Mouse (Mus musculus) fat pad, adult 2 months (tissue): ENCODE results near the gene Ofd1.

Experiments
- DNase-seq: peaks from one replicate; pipeline ENCODE4 v3.0.0-alpha.2; 2011; ENCODE audit warnings: low read depth, low spot score; ENCODE audit errors: extremely low read depth

Ofd1 gene

GRCm38 (mm10) chrX:166440616-166441063 is at the start of gene Ofd1:
Gene Ofd1, minus strand, starts transcription at chrX:166440704.
- DNase-seq: peak; percentile 8

- no peak for DNase-seq
Observed at GRCm38 (mm10) chrX:166479365-166479983, 39.0 kb upstream of the Ofd1 start, which contains the start of gene Rab9. Gene Rab9, minus strand, starts transcription at chrX:166479867.

- DNase-seq: peak; percentile 81
Observed at GRCm38 (mm10) chrX:166478631-166479364, 38.3 kb upstream of the Ofd1 start.

GRCm38 (mm10) chrX:166477393-166477792 is 36.9 kb upstream of the Ofd1 start:
- DNase-seq: no peak

- no peak for DNase-seq
Observed at GRCm38 (mm10) chrX:166472612-166473011, 32.1 kb upstream of the Ofd1 start.

GRCm38 (mm10) chrX:166468321-166468720 is 27.8 kb upstream of the Ofd1 start:
- DNase-seq: no peak

GRCm38 (mm10) chrX:166455525-166455924 is 15.0 kb upstream of the Ofd1 start:
- no peak for DNase-seq

- no peak for DNase-seq
Observed at GRCm38 (mm10) chrX:166454331-166454730, 13.8 kb upstream of the Ofd1 start.

GRCm38 (mm10) chrX:166453532-166453931 is 13.0 kb upstream of the Ofd1 start:
- no peak for DNase-seq

GRCm38 (mm10) chrX:166444552-166444951 is 4.0 kb upstream of the Ofd1 start:
- no peak for DNase-seq

- DNase-seq: no peak
Observed at GRCm38 (mm10) chrX:166440036-166440615, 378 bp downstream of the Ofd1 start, which contains the start of gene Trappc2. Gene Trappc2, plus strand, starts transcription at chrX:166440574.

- DNase-seq: no peak
Observed at GRCm38 (mm10) chrX:166434812-166435211, 5.7 kb downstream of the Ofd1 start.

GRCm38 (mm10) chrX:166416196-166416595 is 24.3 kb downstream of the Ofd1 start:
- no peak for DNase-seq

- DNase-seq: no peak
Observed at GRCm38 (mm10) chrX:166407865-166408264, 32.6 kb downstream of the Ofd1 start.

GRCm38 (mm10) chrX:166393753-166394152 is 46.8 kb downstream of the Ofd1 start:
- no peak for DNase-seq

GRCm38 (mm10) chrX:166386656-166387055 is 53.8 kb downstream of the Ofd1 start:
- no peak for DNase-seq

GRCm38 (mm10) chrX:166384935-166385334 is 55.6 kb downstream of the Ofd1 start:
- DNase-seq: no peak

- no peak for DNase-seq
Observed at GRCm38 (mm10) chrX:166383606-166384005, 56.9 kb downstream of the Ofd1 start.

- no peak for DNase-seq
Observed at GRCm38 (mm10) chrX:166378652-166379051, 61.9 kb downstream of the Ofd1 start.

- DNase-seq: no peak
Observed at GRCm38 (mm10) chrX:166376681-166377328, 63.7 kb downstream of the Ofd1 start.

GRCm38 (mm10) chrX:166365458-166366213 is 74.9 kb downstream of the Ofd1 start:
- DNase-seq: no peak
